Mouse (Mus musculus) fat pad, adult 2 months (tissue): ENCODE results near the gene Ms4a6b.
"Not testable (repeated sequence)": the region's sequence is repeated elsewhere in the genome, so short reads cannot be mapped to it uniquely, and the experiment has no call there.

Experiments
- DNase-seq: peaks from one replicate; pipeline ENCODE4 v3.0.0-alpha.2; 2011; ENCODE audit warnings: low read depth, low spot score; ENCODE audit errors: extremely low read depth

Gene Ms4a6b

DNA sequence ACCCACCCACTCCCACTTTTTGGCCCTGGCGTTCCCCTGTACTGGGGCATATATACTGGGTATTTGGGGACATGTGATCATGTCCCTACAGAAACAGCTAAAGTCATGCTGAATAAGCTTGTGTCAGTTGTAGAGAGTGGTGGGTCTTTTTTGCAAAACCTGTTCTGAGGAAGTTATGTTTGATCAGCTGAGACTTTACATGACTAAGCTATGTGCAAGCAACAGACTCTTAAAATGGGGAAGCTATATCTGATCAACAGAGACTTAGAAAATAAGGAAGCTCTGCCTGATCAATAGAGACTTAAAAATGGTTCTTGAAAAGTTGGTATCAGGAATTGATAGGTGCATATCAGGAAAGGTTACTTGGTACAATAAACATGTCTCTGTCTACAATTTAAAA, 17.1 kb downstream of the Ms4a6b start:
- no peak for DNase-seq

DNA sequence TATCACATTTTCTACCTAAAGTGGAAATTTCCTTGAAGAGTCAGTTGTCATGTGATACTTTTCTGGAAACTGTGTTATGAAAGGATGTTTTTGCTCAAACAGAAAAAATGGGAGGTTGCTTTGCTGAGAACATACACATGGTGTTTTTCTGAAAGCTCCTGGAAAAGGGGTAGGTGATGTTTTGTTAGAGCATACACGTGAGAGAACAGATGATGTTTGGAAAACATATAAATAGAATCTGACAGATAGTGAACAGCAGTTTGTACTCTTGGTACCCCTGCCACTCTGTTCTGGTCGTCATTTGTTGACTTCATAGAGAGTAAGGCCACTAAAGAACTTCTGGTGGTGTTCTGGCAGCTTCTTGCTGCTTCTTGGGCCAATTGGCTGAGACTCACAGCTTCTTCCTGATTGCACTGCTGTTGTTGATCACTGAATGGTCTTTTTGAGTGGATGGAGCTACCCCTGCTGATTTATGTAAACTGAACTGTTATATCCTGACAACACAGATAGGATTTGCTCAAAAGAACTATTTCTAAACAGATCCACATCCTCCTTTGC, 17.7 kb downstream of the Ms4a6b start:
- DNase-seq = no peak

DNA sequence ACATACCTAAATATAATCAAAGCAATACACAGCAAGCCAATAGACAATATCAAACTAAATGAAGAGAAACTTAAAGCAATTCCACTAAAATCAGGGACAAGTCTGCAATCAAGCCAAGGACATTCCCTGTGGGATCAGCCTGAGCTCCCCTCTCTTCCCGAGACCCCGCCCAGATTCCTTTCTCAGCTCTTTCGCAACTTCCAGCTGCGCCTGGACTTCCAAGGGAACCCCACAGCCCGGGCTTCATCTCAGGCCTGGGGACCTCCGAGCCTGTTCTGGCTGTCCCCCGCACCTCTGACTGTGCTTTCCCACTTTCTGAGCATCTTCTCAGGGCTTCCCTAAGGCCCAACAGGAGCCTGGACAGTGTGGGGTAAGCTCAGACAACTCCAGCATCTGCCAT, 20.3 kb downstream of the Ms4a6b start, which contains the start of gene Ms4a4d:
Ms4a4d (plus strand) TSS at position 209 of the 400 bp plus-strand sequence.
- no peak for DNase-seq

DNA sequence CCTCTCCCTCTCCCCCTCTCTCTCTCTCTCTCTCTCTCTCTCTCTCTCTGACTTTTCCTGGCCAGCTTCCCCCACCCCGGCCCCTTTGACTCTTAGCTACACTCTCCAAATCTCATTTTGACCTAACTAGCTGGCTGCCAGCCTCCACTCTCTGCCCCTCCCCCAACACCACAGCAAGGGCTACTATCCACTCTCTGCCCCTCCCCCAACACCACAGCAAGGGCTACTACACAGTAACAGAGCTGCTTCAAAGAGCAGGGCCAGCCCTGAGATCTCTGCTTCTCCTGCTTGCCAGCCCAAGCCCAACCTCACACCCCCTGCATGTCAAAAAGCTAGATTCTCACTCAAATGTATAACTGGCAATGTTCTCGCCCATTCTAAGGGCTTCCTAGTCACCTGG, 21.0 kb downstream of the Ms4a6b start:
- no peak for DNase-seq

DNA sequence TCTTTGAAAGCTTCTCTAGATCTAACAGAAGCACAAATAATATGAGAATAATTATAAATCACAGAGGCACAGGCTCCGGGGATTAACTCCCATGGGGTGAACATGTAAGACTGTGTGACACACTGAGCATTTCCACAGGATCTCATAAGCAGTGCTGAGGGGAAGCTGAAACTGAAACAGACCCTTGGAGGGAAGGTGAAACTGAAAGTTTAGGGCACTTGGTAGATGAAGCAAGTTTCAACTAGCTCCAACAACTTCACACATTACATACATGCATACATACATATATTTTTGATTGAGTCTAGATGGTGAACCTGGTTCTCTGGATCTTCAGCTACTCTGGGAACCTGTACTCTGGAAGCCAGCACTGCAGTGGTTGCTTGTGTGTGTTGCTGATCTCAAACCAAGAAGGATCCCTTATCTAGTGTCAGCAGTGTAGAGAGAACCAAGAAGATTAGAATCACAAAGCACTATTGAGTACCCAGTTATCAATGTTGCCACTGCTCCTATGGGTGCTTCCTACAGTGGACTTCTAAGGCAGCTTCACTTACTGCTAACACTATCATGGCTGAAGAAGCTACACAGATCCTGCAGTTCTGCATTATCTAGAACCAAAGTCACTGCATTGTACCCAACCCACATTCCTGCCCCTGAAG, 24.0 kb downstream of the Ms4a6b start:
- not testable (repeated sequence) for DNase-seq

DNA sequence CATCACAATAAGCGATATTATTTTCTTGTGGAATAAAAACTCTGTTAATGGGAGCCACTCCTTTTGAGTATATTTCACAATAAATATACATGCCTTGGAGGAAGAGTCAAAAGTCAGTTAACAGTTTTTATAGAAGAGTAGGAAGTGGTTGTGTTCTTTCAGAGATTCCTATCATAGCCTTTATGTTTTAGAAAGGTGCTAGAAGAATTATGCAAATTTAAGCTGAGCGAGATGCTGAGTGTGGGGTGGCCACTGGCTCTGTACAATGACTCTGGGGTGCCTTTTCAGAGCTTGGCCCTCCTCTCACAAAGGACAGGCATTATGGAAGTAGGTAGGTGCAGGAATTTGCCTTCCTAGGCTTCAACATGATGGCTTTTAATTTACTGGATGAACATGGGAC, 28.1 kb downstream of the Ms4a6b start:
- not testable (repeated sequence) for DNase-seq

DNA sequence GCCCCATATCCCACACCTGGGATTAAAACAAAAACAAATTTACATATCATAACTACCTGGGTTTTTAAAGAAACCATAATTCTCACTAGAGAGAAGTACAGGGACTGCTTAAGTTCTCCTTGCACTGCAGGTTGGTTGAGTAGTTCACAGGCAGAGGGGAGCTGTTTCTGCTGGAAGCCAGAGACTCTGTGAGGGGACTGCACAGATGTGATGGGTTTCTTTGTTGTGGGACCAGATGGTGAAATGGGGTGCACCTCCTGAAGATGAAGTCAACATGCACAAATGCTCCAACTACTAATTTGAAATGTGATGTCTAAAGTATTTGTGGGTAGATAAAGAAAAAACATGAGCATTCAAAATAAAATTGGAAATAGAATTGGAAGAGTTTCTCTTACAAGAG, 31.6 kb downstream of the Ms4a6b start:
- DNase-seq = no peak

DNA sequence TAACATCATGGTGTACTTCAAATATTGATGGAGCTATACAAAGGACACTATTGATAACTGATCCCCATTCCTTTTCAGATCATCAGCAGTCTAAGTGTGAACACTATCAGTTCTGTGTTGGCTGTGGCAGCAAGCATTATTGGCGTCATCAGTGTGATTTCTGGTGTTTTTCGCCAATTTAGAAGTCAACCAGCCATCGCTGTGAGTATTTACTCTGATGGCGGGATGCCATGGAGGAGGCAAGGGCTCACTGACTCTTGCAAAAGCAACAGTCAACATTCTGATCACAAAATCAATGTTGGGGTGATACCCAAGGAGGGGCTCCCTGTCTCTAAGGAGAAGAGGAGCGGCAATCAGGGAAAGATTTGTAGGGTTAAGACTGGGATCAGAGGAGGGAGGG, 38.4 kb downstream of the Ms4a6b start:
- DNase-seq = no peak

DNA sequence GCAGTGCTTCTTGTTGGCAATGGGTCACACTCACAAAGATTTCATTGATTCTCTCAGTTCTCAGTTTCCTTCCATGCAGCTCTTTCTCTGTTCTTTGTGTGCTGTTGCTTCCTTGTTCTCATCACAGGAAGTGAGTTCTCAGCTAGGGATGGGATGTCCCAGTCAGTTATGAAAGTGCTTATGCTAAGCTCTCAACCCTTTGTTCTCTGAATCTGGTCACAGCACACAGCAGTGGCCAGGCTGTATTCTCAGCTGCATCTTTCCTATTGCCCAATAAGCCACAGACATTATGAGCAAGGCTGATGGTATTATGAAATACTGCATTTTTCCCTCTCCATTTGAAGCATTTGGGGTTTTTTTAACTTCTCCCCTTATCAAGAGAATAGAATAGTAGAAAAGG, 43.2 kb downstream of the Ms4a6b start:
- DNase-seq = not testable (repeated sequence)

DNA sequence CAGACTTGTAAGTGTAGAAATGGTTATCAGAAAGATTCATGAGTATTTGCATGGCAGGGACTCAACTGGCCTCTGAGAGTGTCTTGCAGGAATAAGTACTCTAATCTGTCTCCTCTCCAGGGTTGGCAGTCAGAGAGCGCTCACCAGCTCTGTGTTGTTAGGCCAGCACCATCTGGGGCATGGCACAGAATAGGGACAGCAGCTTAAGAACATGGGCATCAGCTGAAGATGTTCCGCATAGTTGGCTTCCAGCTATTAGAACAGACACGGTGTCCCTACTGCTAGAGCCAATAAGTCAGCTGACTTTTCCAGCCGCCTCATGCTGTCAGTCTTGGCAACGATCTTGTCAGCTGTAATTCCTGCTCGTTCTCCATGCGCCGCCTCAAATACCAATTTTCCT, 58.7 kb downstream of the Ms4a6b start:
- DNase-seq = no peak
